Mouse (Mus musculus) embryo, embryonic 11.5 days (tissue): ENCODE data around the gene Mvb12b.
"Not testable (repeated sequence)": the region's sequence is repeated elsewhere in the genome, so short reads cannot be mapped to it uniquely, and the experiment has no call there.

ENCODE experiments used
- DNase-seq: peaks from one replicate; pipeline ENCODE4 v3.0.0-alpha.2; 2012; ENCODE audit warnings: low read depth, low spot score

Gene Mvb12b

GRCm38 (mm10) chr2:33887328-33888099 lies at the start of gene Mvb12b:
Gene Mvb12b, minus strand, starts transcription at chr2:33887946.
- peak; percentile 47 for DNase-seq

GRCm38 (mm10) chr2:33935756-33936155 lies 48.0 kb upstream of the Mvb12b start:
- no peak for DNase-seq

DNA sequence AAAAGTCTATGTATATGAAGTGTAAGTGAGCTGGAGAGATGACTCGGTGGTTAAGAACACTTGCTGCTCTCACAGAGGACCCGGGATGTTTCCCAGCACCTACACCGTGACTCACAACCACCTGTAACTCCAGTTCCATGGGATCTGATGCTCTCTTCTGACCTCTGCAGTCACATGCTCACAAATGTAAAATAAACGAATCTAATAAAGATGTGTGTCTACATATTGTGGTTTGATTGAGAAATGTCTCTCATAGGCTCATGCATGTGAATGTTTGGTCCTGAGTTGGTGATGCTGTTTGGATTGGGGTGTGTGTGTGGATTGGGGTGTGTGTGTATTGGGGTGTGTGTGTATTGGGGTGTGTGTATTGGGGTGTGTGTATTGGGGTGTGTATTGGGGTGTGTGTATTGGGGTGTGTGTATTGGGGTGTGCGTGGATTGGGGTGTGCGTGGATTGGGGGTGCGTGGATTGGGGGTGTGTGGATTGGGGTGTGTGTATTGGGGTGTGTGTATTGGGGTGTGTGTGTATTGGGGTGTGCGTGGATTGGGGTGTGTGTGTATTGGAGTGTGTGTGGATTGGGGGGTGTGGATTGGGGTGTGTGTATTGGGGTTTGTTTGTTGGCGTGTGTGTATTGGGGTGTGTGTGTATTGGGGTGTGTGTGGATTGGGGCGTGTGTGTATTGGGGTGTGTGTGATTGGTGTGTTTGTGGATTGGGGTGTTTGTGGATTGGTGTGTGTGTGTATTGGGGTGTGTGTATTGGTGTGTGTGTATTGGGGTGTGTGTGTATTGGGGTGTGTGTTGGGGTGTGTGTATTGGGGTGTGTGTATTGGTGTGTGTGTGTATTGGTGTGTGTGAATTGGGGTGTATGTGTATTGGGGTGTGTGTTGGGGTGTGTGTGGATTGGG lies 46.1 kb upstream of the Mvb12b start:
- no peak for DNase-seq

DNA sequence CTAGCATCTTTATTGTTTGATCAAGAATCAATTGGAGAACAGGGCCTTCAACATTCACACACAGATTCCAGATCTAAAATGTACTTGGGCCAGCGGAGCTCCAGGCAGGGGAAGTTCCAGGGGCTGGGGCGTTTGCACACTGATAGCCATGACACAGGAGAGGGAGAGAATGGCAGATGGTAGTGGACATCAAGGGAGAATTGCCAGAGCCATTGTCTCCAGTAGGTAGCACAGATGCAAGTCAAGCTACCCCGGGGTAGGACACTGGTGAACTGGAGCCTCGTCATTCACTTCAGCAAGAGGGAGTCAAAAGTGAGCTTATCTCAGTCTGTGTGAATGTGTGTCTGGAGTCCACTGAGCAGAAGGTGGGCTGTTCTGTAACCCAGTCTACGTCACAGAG lies 43.4 kb upstream of the Mvb12b start:
- DNase-seq: no peak

GRCm38 (mm10) chr2:33925288-33925687 lies 37.5 kb upstream of the Mvb12b start:
- DNase-seq: no peak

GRCm38 (mm10) chr2:33923482-33923881 lies 35.7 kb upstream of the Mvb12b start:
- no peak for DNase-seq

GRCm38 (mm10) chr2:33922466-33922865 lies 34.7 kb upstream of the Mvb12b start:
- DNase-seq: no peak

DNA sequence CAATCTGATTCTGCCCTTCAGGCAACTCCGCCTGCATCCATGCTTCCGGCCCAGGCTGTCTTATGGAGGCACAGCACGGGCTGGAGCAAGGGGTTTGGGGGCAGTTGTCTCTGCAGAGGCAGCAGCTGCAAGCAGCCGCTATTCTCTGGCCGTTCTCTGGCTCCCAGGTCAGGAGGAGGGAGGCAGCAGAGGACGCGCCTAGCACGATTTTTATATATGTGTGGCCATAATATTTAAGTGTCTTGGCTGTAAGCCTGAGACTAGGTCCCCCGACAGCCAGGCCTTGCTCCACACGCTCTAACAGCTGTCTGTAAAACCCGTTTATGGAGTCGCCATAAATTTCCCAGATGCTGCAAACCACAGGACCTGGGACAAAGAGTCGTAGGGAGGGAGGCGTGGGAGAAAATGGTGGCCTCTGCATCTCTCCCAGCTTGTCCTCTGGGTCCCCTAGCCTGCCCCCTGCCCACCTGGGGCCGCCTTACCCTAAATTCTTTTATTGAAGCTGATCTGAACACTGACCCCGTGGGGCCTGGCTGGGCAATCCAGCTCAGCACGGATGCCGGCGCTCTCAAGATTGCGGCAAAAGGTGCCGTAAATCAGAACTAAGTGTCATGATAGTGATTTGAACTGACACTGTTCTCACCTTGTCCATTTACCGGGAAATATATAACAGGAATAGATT lies 32.3 kb upstream of the Mvb12b start:
- DNase-seq: peak; percentile 49

- DNase-seq: no peak
Observed at GRCm38 (mm10) chr2:33918824-33919223, 31.1 kb upstream of the Mvb12b start.

- no peak for DNase-seq
Observed at GRCm38 (mm10) chr2:33918318-33918717, 30.6 kb upstream of the Mvb12b start.

- DNase-seq: no peak
Observed at GRCm38 (mm10) chr2:33916603-33917002, 28.9 kb upstream of the Mvb12b start.

DNA sequence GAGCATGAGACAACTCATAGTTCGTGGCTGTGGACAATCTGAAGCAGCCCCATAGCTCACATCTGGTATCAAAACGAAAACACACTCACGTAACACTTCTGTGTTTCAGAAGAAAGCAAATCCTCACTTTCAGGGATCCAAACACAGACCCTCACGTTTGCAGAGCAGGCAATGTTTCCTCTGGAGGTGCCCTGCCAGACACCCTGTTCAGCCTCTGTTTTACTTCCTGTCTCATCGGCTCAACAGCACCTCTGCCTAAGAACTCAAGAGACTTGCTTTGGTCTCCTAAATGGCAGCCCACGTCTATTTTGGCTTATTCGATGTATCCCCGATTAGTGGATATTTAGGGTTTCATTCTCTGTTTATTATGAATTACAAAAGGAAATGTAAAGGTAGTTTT lies 27.3 kb upstream of the Mvb12b start:
- DNase-seq: no peak

DNA sequence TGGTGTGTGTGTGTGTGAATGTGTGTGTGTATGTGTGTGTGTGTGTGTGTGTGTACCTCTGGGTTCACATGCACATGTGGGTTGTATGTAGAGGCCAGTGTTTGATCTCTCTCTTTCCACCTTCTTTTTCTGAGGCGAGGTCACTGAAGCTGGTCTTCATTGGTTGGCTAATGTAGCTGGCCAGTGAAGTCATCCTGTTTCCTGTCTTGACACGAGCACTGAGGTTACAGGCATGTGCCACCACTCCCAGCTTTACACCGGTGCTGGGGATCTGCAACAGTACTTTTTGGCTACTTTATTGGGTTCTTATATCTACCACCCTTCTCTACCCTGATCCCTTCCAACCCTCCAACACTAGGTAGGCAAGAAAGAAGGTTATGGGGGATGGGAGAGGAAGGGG lies 26.6 kb upstream of the Mvb12b start:
- no peak for DNase-seq

- not testable (repeated sequence) for DNase-seq
Observed at GRCm38 (mm10) chr2:33913598-33913997, 25.9 kb upstream of the Mvb12b start.

- DNase-seq: no peak
Observed at GRCm38 (mm10) chr2:33912741-33913140, 25.0 kb upstream of the Mvb12b start.

DNA sequence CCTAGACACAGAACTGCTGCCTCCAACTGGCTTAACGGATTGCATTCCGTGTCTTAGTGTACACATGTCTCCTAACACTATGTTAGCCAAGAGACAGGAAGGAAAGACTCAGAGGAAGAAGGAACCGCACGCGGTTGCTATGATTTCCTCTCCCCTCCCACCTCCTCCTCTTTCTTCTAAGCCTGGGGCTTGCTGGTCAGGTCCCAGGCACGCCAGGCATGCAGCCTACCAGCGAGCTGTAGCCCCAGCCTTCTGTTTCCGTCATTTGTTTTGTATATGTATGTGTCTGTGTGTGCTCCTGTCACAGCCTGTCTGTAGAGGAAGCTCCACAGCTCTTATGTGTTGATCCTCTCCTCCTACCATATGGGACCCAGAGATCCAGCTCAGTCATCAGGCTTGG lies 20.6 kb upstream of the Mvb12b start:
- no peak for DNase-seq

DNA sequence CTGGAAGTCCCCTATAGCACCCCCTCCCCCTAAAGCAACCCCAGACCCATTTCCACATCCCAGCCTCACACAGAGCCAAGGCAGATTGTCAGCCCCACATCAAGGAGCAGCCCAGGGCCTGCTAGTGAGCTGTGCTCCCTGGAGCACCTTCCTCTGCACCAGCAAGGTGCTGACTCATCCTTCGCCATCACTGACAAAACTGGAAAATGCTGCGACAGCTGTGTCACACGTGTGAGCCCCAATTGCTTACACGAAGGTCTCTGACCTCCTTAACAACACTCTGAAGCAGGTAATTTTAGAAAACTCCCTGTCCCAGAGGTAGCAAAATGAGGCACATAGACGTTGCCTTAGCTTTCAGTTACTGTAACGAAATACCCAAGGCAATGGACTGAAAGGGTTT lies 19.4 kb upstream of the Mvb12b start:
- DNase-seq: no peak

DNA sequence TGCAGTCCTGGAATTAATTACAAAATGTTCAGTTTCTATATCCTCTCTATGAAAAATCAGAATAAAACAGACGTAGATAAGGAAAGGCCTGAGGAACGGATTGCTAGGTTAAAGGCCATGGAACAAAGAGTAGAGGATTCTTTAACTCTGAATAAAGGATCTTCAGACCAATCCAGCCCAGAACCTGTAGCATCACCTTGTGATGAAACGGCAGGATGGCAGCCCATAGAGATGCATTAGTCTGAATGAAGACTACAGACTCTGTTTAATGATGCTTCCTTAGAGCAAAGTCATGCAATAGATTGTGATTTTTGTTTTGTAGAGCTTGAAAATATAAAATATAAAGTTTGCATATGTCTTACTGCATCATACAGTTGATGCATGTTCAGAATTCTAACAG lies 8.1 kb upstream of the Mvb12b start:
- no peak for DNase-seq

- DNase-seq: no peak
Observed at GRCm38 (mm10) chr2:33893151-33893550, 5.4 kb upstream of the Mvb12b start.

DNA sequence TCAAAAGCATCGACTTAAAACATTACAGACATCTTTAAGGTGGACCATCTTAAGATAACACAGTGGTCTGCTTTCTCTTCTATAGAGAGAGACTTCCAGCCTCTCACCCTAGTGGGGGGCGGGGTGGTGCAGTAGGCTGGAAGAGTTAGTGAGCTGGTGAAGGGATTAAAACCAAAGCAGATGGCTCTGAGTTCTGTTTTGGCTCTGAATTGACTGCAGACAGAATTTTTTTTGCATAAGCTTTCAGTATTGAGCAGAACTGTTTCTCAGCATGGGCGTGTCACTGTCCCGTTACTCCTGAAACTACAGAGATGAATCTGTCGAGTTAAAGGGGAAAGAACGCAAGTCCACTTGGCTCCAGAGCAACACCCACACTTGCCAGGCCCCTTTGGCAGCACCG lies 4.6 kb upstream of the Mvb12b start:
- DNase-seq: no peak

DNA sequence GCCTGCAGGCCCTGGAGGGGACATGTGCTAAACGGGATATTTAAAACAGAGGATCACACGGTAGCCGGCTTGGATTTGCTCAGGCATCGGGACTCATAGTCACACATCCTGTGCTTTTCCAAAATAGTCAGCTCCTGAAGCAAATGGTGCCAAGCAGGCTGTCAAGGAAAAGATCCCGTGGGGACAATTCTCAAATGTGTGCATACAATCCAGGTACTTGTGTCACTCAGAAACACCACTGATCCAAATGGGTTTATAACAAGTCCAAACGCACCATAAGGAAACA lies 297 bp upstream of the Mvb12b start:
- no peak for DNase-seq
